Mouse (Mus musculus) G1E (cell line): ENCODE measurements around the gene Spa17. TPM values are rescaled to one million over a fixed set of nuclear protein-coding genes. Genes with fewer than 3 reads are reported as not detected.
A peak's percentile ranks its signal among the peaks of the same experiment; 100 is the strongest.

ENCODE experiments used
- ATAC-seq: 2 replicates; pipeline ENCODE4 v1.8.0; 2016; ENCODE audit warnings: mild to moderate bottlenecking; ENCODE audit not compliant: insufficient number of reproducible peaks, poor library complexity, low FRiP score, severe bottlenecking; ENCODE audit errors: extremely low read depth
- DNase-seq: peaks from one replicate; pipeline ENCODE4 v3.0.0; 2012; ENCODE audit warnings: low spot score
- H3K27me3 ChIP-seq: 2 replicates; pipeline ENCODE4 v1.6.1; 2012; ENCODE audit warnings: mild to moderate bottlenecking, low read length, inconsistent platforms; ENCODE audit not compliant: insufficient read depth
- H3K36me3 ChIP-seq: replicated peaks from 2 replicates; pipeline ENCODE3; 2012; ENCODE audit warnings: mild to moderate bottlenecking, inconsistent platforms
- H3K4me1 ChIP-seq: 2 replicates; pipeline ENCODE4 v1.6.1; 2012; ENCODE audit warnings: low read depth, low read length, inconsistent platforms, mixed read lengths; ENCODE audit not compliant: insufficient read depth
- H3K4me3 ChIP-seq: 2 replicates; pipeline ENCODE4 v1.5.1; 2012; ENCODE audit warnings: low read depth, mild to moderate bottlenecking, inconsistent platforms, low read length, moderate library complexity, mixed read lengths
- H3K9me3 ChIP-seq: replicated peaks from 2 replicates; pipeline ENCODE4 v1.6.1; 2012; ENCODE audit warnings: inconsistent platforms
- CTCF ChIP-seq: IDR thresholded peaks from 2 replicates; pipeline ENCODE4 v1.5.1; 2012; ENCODE audit warnings: low read depth, low read length, inconsistent platforms, mixed read lengths
- GATA1 ChIP-seq: IDR thresholded peaks from 2 replicates; pipeline ENCODE4 v1.6.1; 2012; ENCODE audit warnings: borderline replicate concordance, low read length, inconsistent platforms, mixed read lengths
- GATA2 ChIP-seq: IDR thresholded peaks from 2 replicates; pipeline ENCODE4 v1.6.1; 2012; ENCODE audit warnings: low read depth, low read length, inconsistent platforms, borderline replicate concordance
- POLR2AphosphoS5 ChIP-seq: IDR thresholded peaks from 2 replicates; pipeline ENCODE4 v1.6.1; 2012; ENCODE audit warnings: low read depth, low read length, inconsistent platforms; ENCODE audit not compliant: insufficient replicate concordance
- TAL1 ChIP-seq: conservative IDR thresholded peaks from 2 replicates; pipeline ENCODE4 v1.6.1; 2012; ENCODE audit warnings: low read depth, low read length, inconsistent platforms, mixed read lengths
- polyA plus RNA-seq: library from polyadenylated mRNA; stranded (reverse); fragments of >175 nt; gene quantifications from 2 replicates; pipeline ENCODE4 v1.2.3, GENCODE M21; 2012
- total RNA-seq, 2 experiments: library from RNA; stranded (forward) in 1 of 2; stranded (reverse) in 1 of 2; fragments of 200-1000 nt in 1 of 2; fragments of >200 nt in 1 of 2; fragmentation: Nextera tagmentation in 1 of 2; gene quantifications; 2 replicates each; pipeline ENCODE4 v1.2.3; 2014 to 2017

Spa17 gene
- total and polyA plus RNA-seq, 3 experiments = 1.8 to 21.1 (median 13.0) TPM

GRCm38 (mm10) chr9:37567019-37567418, 46.5 kb downstream of the Spa17 start:
- TF ChIP-seq TAL1 (peak; percentile 71), POLR2AphosphoS5 (no peak)
- Histone ChIP-seq H3K4me1 (peaks cover 97% of the 10 kb centered on the region), H3K4me3 (no peak overlapping the region), H3K36me3 (no peaks in the 10 kb centered on the region), H3K9me3 (no peaks in the 10 kb centered on the region), H3K27me3 (no peaks in the 10 kb centered on the region)
- DNase-seq (no peak), ATAC-seq (peak; percentile 47)

GRCm38 (mm10) chr9:37563805-37564204, 49.7 kb downstream of the Spa17 start:
- DNase-seq (no peak), ATAC-seq (peak; percentile 55)
- H3K9me3 ChIP-seq = no peaks in the 10 kb centered on the region
- peaks cover 78% of the 10 kb centered on the region for H3K4me1 ChIP-seq
- H3K4me3 ChIP-seq = no peak overlapping the region
- no peaks in the 10 kb centered on the region for H3K27me3 ChIP-seq
- no peak for TF ChIP-seq GATA2
- TF ChIP-seq GATA1 = no peak
- no peak for TF ChIP-seq CTCF
- TF ChIP-seq TAL1 = peak; percentile 79
- no peak for TF ChIP-seq POLR2AphosphoS5
- H3K36me3 ChIP-seq = no peaks in the 10 kb centered on the region

- H3K4me1 ChIP-seq = peaks cover 74% of the 10 kb centered on the region
- H3K36me3 ChIP-seq = no peaks in the 10 kb centered on the region
- H3K27me3 ChIP-seq = no peaks in the 10 kb centered on the region
- DNase-seq = no peak
- H3K9me3 ChIP-seq = no peaks in the 10 kb centered on the region
- H3K4me3 ChIP-seq = no peak overlapping the region
- TF ChIP-seq GATA2 (no peak), GATA1 (no peak), POLR2AphosphoS5 (no peak), CTCF (no peak), TAL1 (no peak)
- no peak for ATAC-seq
These were observed 52.9 kb downstream of the Spa17 start for GRCm38 (mm10) chr9:37560617-37561016.

- TF ChIP-seq TAL1 = no peak
- TF ChIP-seq CTCF = no peak
- TF ChIP-seq POLR2AphosphoS5 = no peak
- TF ChIP-seq GATA1 = no peak
- TF ChIP-seq GATA2 = no peak
These were observed 57.2 kb downstream of the Spa17 start for GRCm38 (mm10) chr9:37556366-37556765.

GRCm38 (mm10) chr9:37554838-37555748, 58.4 kb downstream of the Spa17 start, which contains the start of gene Siae:
TSS of gene Siae (plus strand) at chr9:37555698.
- 0 out of 2 replicates have a peak, but pooled peaks have one; percentile 4 for ATAC-seq
- no peak for TF ChIP-seq TAL1
- no peak for TF ChIP-seq GATA1
- TF ChIP-seq POLR2AphosphoS5 = no peak
- no peak for TF ChIP-seq CTCF
- TF ChIP-seq GATA2 = no peak
- Histone ChIP-seq H3K4me3 (peak within 1 kb of the TSS; percentile 50; the same call in 1 of the 2 replicates), H3K4me1 (peaks cover 77% of the 10 kb centered on the region), H3K27me3 (no peaks in the 10 kb centered on the region), H3K36me3 (peaks cover 5% of the 10 kb centered on the region), H3K9me3 (no peaks in the 10 kb centered on the region)
- DNase-seq = no peak

More at GRCm38 (mm10) chr9:37556366-37556765, 57.2 kb downstream of the Spa17 start:
- Histone ChIP-seq H3K4me3 (no peak overlapping the region), H3K27me3 (no peaks in the 10 kb centered on the region), H3K4me1 (peaks cover 75% of the 10 kb centered on the region), H3K9me3 (no peaks in the 10 kb centered on the region), H3K36me3 (no peaks in the 10 kb centered on the region)
- DNase-seq = no peak
- ATAC-seq = no peak

GRCm38 (mm10) chr9:37554279-37554678, 59.2 kb downstream of the Spa17 start:
- ATAC-seq (peak; percentile 84), DNase-seq (peak; percentile 79)
- Histone ChIP-seq H3K36me3 (peaks cover 13% of the 10 kb centered on the region), H3K9me3 (no peaks in the 10 kb centered on the region), H3K4me1 (peaks cover 84% of the 10 kb centered on the region), H3K4me3 (peak overlapping the region; percentile 50; the same call in 1 of the 2 replicates), H3K27me3 (no peaks in the 10 kb centered on the region)
- TF ChIP-seq GATA2 (no peak), GATA1 (no peak), POLR2AphosphoS5 (no peak), TAL1 (peak; percentile 95)

Other genes starting within 250 kb of the Spa17 start
- not detected in 2 replicates for gene Hepacam, start 246.4 kb downstream of the Spa17 start, total RNA-seq (2014; fragmentation: Nextera tagmentation)
- gene Hepacam, start 246.4 kb downstream of the Spa17 start, total RNA-seq (2017) = not detected in 2 replicates
- not detected in 2 replicates for gene Hepacam, start 246.4 kb downstream of the Spa17 start, polyA plus RNA-seq
- gene Robo4, start 211.8 kb downstream of the Spa17 start, total RNA-seq (2014; fragmentation: Nextera tagmentation) = not detected in 2 replicates
- gene Robo4, start 211.8 kb downstream of the Spa17 start, total RNA-seq (2017) = 0.05 and 0.06 TPM in 2 replicates
- gene Robo4, start 211.8 kb downstream of the Spa17 start, polyA plus RNA-seq = not detected in 2 replicates
- gene Robo3, start 180.5 kb downstream of the Spa17 start, total RNA-seq (2014; fragmentation: Nextera tagmentation) = not detected in 2 replicates
- gene Robo3, start 180.5 kb downstream of the Spa17 start, total RNA-seq (2017) = 0.27 and 0.35 TPM in 2 replicates
- gene Robo3, start 180.5 kb downstream of the Spa17 start, polyA plus RNA-seq = 0.20 and 0.24 TPM in 2 replicates
- gene Msantd2, start 124.4 kb downstream of the Spa17 start, total RNA-seq (2014; fragmentation: Nextera tagmentation) = 49.4 and 63.8 TPM in 2 replicates
- gene Msantd2, start 124.4 kb downstream of the Spa17 start, total RNA-seq (2017) = 59.1 and 66.0 TPM in 2 replicates
- gene Msantd2, start 124.4 kb downstream of the Spa17 start, polyA plus RNA-seq = 27.5 and 31.9 TPM in 2 replicates
- gene Esam, start 85.6 kb downstream of the Spa17 start, total RNA-seq (2014; fragmentation: Nextera tagmentation) = not detected in 2 replicates
- 0.23 TPM in 1 of 2 replicates, not detected in the other for gene Esam, start 85.6 kb downstream of the Spa17 start, total RNA-seq (2017)
- 0.09 TPM in 1 of 2 replicates, not detected in the other for gene Esam, start 85.6 kb downstream of the Spa17 start, polyA plus RNA-seq
- gene Vsig2, start 74.5 kb downstream of the Spa17 start, total RNA-seq (2014; fragmentation: Nextera tagmentation) = not detected in 2 replicates
- 0.29 and 3.0 TPM in 2 replicates for gene Vsig2, start 74.5 kb downstream of the Spa17 start, total RNA-seq (2017)
- gene Vsig2, start 74.5 kb downstream of the Spa17 start, polyA plus RNA-seq = not detected in 2 replicates
- 444 and 474 TPM in 2 replicates for gene Nrgn, start 60.8 kb downstream of the Spa17 start, total RNA-seq (2014; fragmentation: Nextera tagmentation)
- 136 and 149 TPM in 2 replicates for gene Nrgn, start 60.8 kb downstream of the Spa17 start, total RNA-seq (2017)
- 2,434 and 2,443 TPM in 2 replicates for gene Nrgn, start 60.8 kb downstream of the Spa17 start, polyA plus RNA-seq
- 98.8 and 107 TPM in 2 replicates for gene Siae, start 58.0 kb downstream of the Spa17 start, total RNA-seq (2014; fragmentation: Nextera tagmentation)
- gene Siae, start 58.0 kb downstream of the Spa17 start, total RNA-seq (2017) = 41.7 and 44.5 TPM in 2 replicates
- gene Siae, start 58.0 kb downstream of the Spa17 start, polyA plus RNA-seq = 1.3 and 1.9 TPM in 2 replicates
- 110 and 123 TPM in 2 replicates for gene Tbrg1, start 43.6 kb upstream of the Spa17 start, total RNA-seq (2014; fragmentation: Nextera tagmentation)
- 122 and 157 TPM in 2 replicates for gene Tbrg1, start 43.6 kb upstream of the Spa17 start, total RNA-seq (2017)
- 71.7 and 82.7 TPM in 2 replicates for gene Tbrg1, start 43.6 kb upstream of the Spa17 start, polyA plus RNA-seq
- gene Panx3, start 55.5 kb upstream of the Spa17 start, total RNA-seq (2014; fragmentation: Nextera tagmentation) = not detected in 2 replicates
- gene Panx3, start 55.5 kb upstream of the Spa17 start, total RNA-seq (2017) = 0.06 and 0.16 TPM in 2 replicates
- not detected in 2 replicates for gene Panx3, start 55.5 kb upstream of the Spa17 start, polyA plus RNA-seq
- gene Olfr160, start 102.5 kb upstream of the Spa17 start, total RNA-seq (2014; fragmentation: Nextera tagmentation) = not detected in 2 replicates
- 0.05 and 0.12 TPM in 2 replicates for gene Olfr160, start 102.5 kb upstream of the Spa17 start, total RNA-seq (2017)
- gene Olfr160, start 102.5 kb upstream of the Spa17 start, polyA plus RNA-seq = not detected in 2 replicates
- not detected in 2 replicates for gene Olfr874, start 131.4 kb upstream of the Spa17 start, total RNA-seq (2014; fragmentation: Nextera tagmentation)
- gene Olfr874, start 131.4 kb upstream of the Spa17 start, total RNA-seq (2017) = 0.05 TPM in 1 of 2 replicates, not detected in the other
- gene Olfr874, start 131.4 kb upstream of the Spa17 start, polyA plus RNA-seq = not detected in 2 replicates
- not detected in 2 replicates for gene Olfr875, start 158.1 kb upstream of the Spa17 start, total RNA-seq (2014; fragmentation: Nextera tagmentation)
- not detected in 2 replicates for gene Olfr875, start 158.1 kb upstream of the Spa17 start, total RNA-seq (2017)
- not detected in 2 replicates for gene Olfr875, start 158.1 kb upstream of the Spa17 start, polyA plus RNA-seq
- not detected in 2 replicates for gene Olfr876, start 189.3 kb upstream of the Spa17 start, total RNA-seq (2014; fragmentation: Nextera tagmentation)
- 0.11 and 0.17 TPM in 2 replicates for gene Olfr876, start 189.3 kb upstream of the Spa17 start, total RNA-seq (2017)
- gene Olfr876, start 189.3 kb upstream of the Spa17 start, polyA plus RNA-seq = not detected in 2 replicates
- gene Olfr877, start 240.5 kb upstream of the Spa17 start, total RNA-seq (2014; fragmentation: Nextera tagmentation) = not detected in 2 replicates
- 0.06 TPM in 1 of 2 replicates, not detected in the other for gene Olfr877, start 240.5 kb upstream of the Spa17 start, total RNA-seq (2017)
- gene Olfr877, start 240.5 kb upstream of the Spa17 start, polyA plus RNA-seq = not detected in 2 replicates